Mouse (Mus musculus): ENCODE results near the gene Trmt112. TPM values are rescaled to one million over a fixed set of nuclear protein-coding genes. Genes with fewer than 3 reads are reported as not detected.

The Trmt112 gene
- polyA plus RNA-seq, 1 experiment from 2014 or later = 142 TPM

DNA sequence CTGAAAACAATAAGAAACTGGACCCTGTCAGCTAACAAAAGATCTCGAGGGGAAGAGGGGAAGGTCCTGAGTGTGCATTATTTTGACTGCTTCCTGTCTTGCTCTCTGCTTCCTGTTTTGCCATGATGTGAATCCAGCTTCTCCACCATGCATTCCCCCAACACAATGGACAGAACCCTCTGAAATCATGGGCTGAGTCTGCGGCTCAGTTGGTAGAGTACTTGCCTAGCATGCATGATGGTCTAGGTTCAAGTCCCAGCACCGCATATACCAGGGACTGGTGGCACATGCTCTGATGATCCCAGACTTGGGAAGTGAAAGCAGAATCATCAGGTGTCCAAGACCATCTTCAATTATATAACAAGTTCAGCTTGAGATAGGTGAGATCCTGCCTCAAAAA, 36.8 kb upstream of the Trmt112 start:
- Histone ChIP-seq H3K4me2 (ENCODE audit: low read length) (no peak overlapping the region), H3K9ac (ENCODE audit: low read depth, low read length) (no peak overlapping the region), H3K4me1 (replicated peaks; ENCODE audit: insufficient read depth, low read length) (0 out of 2 replicates have a peak, but pooled peaks cover 8% of the 10 kb centered on the region), H3K9me3 (replicated peaks; ENCODE audit: low read length) (no peaks in the 10 kb centered on the region), H3K27me3 (ENCODE audit: insufficient read depth, low read length) (no peaks in the 10 kb centered on the region), H3K36me3 (ENCODE audit: insufficient read depth, low read length) (no peaks in the 10 kb centered on the region), H3K27ac (no peak overlapping the region), H3K4me3 (replicated peaks; ENCODE audit: low read depth, low read length) (no peak overlapping the region)
- no peak for DNase-seq (ENCODE audit: low spot score)
- ATAC-seq (replicated peaks; ENCODE audit: low FRiP score, low read depth) = no peak
- WGBS = 66% methylated on average over 3 of the region's 3 CpGs
- TF ChIP-seq CTCF (IDR thresholded peaks at IDR 0.05; ENCODE audit: low read depth) = no peak

- no peak for TF ChIP-seq CTCF (IDR thresholded peaks at IDR 0.05; ENCODE audit: low read depth)
- 72% methylated on average over 1 of the region's 1 CpGs for WGBS
- Histone ChIP-seq H3K4me1 (replicated peaks; ENCODE audit: insufficient read depth, low read length) (0 out of 2 replicates have a peak, but pooled peaks cover 8% of the 10 kb centered on the region), H3K9me3 (replicated peaks; ENCODE audit: low read length) (no peaks in the 10 kb centered on the region), H3K27ac (no peak overlapping the region), H3K27me3 (ENCODE audit: insufficient read depth, low read length) (no peaks in the 10 kb centered on the region), H3K36me3 (ENCODE audit: insufficient read depth, low read length) (no peaks in the 10 kb centered on the region), H3K4me3 (replicated peaks; ENCODE audit: low read depth, low read length) (no peak overlapping the region), H3K4me2 (ENCODE audit: low read length) (no peak overlapping the region), H3K9ac (ENCODE audit: low read depth, low read length) (no peak overlapping the region)
- ATAC-seq (replicated peaks; ENCODE audit: low FRiP score, low read depth) (no peak), DNase-seq (ENCODE audit: low spot score) (no peak)
These were observed 35.2 kb upstream of the Trmt112 start for GRCm38 (mm10) chr19:6874257-6874656.

- no peak for TF ChIP-seq CTCF (IDR thresholded peaks at IDR 0.05; ENCODE audit: low read depth)
- ATAC-seq (replicated peaks; ENCODE audit: low FRiP score, low read depth) (no peak), DNase-seq (ENCODE audit: low spot score) (no peak)
- Histone ChIP-seq H3K4me2 (ENCODE audit: low read length) (no peak overlapping the region), H3K9me3 (replicated peaks; ENCODE audit: low read length) (peaks cover 4% of the 10 kb centered on the region; the same call in 1 of the 2 replicates), H3K9ac (ENCODE audit: low read depth, low read length) (no peak overlapping the region), H3K4me1 (replicated peaks; ENCODE audit: insufficient read depth, low read length) (0 out of 2 replicates have a peak, but pooled peaks cover 8% of the 10 kb centered on the region), H3K36me3 (ENCODE audit: insufficient read depth, low read length) (no peaks in the 10 kb centered on the region), H3K4me3 (replicated peaks; ENCODE audit: low read depth, low read length) (no peak overlapping the region), H3K27me3 (ENCODE audit: insufficient read depth, low read length) (no peaks in the 10 kb centered on the region), H3K27ac (no peak overlapping the region)
- WGBS = 85% methylated on average over 6 of the region's 6 CpGs
These were observed 33.7 kb upstream of the Trmt112 start for GRCm38 (mm10) chr19:6875834-6876233.

GRCm38 (mm10) chr19:6876799-6877198, 32.7 kb upstream of the Trmt112 start:
- H3K4me2 ChIP-seq (ENCODE audit: low read length) = no peak overlapping the region
- ATAC-seq (replicated peaks; ENCODE audit: low FRiP score, low read depth) (no peak), DNase-seq (ENCODE audit: low spot score) (no peak)
- no peak overlapping the region for H3K9ac ChIP-seq (ENCODE audit: low read depth, low read length)
- TF ChIP-seq CTCF (IDR thresholded peaks at IDR 0.05; ENCODE audit: low read depth) = no peak
- H3K27me3 ChIP-seq (ENCODE audit: insufficient read depth, low read length) = no peaks in the 10 kb centered on the region
- 0 out of 2 replicates have a peak, but pooled peaks cover 6% of the 10 kb centered on the region for H3K4me1 ChIP-seq (replicated peaks; ENCODE audit: insufficient read depth, low read length)
- no peaks in the 10 kb centered on the region for H3K36me3 ChIP-seq (ENCODE audit: insufficient read depth, low read length)
- H3K27ac ChIP-seq = no peak overlapping the region
- H3K4me3 ChIP-seq (replicated peaks; ENCODE audit: low read depth, low read length) = no peak overlapping the region
- peaks cover 5% of the 10 kb centered on the region; the same call in 1 of the 2 replicates for H3K9me3 ChIP-seq (replicated peaks; ENCODE audit: low read length)

- H3K36me3 ChIP-seq (ENCODE audit: insufficient read depth, low read length) = no peaks in the 10 kb centered on the region
- no peak overlapping the region for H3K4me2 ChIP-seq (ENCODE audit: low read length)
- no peak overlapping the region for H3K27ac ChIP-seq
- no peak overlapping the region for H3K9ac ChIP-seq (ENCODE audit: low read depth, low read length)
- ATAC-seq (replicated peaks; ENCODE audit: low FRiP score, low read depth) = no peak
- WGBS = 83% methylated on average over 4 of the region's 4 CpGs
- H3K9me3 ChIP-seq (replicated peaks; ENCODE audit: low read length) = peaks cover 5% of the 10 kb centered on the region; the same call in 1 of the 2 replicates
- DNase-seq (ENCODE audit: low spot score) = no peak
- no peaks in the 10 kb centered on the region for H3K4me1 ChIP-seq (replicated peaks; ENCODE audit: insufficient read depth, low read length)
- no peak for TF ChIP-seq CTCF (IDR thresholded peaks at IDR 0.05; ENCODE audit: low read depth)
- H3K4me3 ChIP-seq (replicated peaks; ENCODE audit: low read depth, low read length) = no peak overlapping the region
- no peaks in the 10 kb centered on the region for H3K27me3 ChIP-seq (ENCODE audit: insufficient read depth, low read length)
These were observed 31.5 kb upstream of the Trmt112 start for GRCm38 (mm10) chr19:6877965-6878364.

- no peaks in the 10 kb centered on the region for H3K9me3 ChIP-seq (replicated peaks; ENCODE audit: low read length)
- no peak for TF ChIP-seq CTCF (IDR thresholded peaks at IDR 0.05; ENCODE audit: low read depth)
- H3K36me3 ChIP-seq (ENCODE audit: insufficient read depth, low read length) = no peaks in the 10 kb centered on the region
- DNase-seq (ENCODE audit: low spot score) (no peak), ATAC-seq (replicated peaks; ENCODE audit: low FRiP score, low read depth) (no peak)
- H3K4me2 ChIP-seq (ENCODE audit: low read length) = no peak overlapping the region
- 23% methylated on average over 4 of the region's 4 CpGs for WGBS
- no peaks in the 10 kb centered on the region for H3K4me1 ChIP-seq (replicated peaks; ENCODE audit: insufficient read depth, low read length)
- no peak overlapping the region for H3K27ac ChIP-seq
- H3K4me3 ChIP-seq (replicated peaks; ENCODE audit: low read depth, low read length) = no peak overlapping the region
- no peak overlapping the region for H3K9ac ChIP-seq (ENCODE audit: low read depth, low read length)
- H3K27me3 ChIP-seq (ENCODE audit: insufficient read depth, low read length) = no peaks in the 10 kb centered on the region
These were observed 17.0 kb upstream of the Trmt112 start for GRCm38 (mm10) chr19:6892512-6892911.
